Mouse (Mus musculus) macrophage (primary cell): ENCODE measurements around the gene Stxbp6. TPM values are rescaled to one million over a fixed set of nuclear protein-coding genes. Genes with fewer than 3 reads are reported as not detected.

Source experiments
- H3K27ac ChIP-seq: fragments of 350-480 bp; formaldehyde crosslinking; 2 replicates; pipeline ENCODE4 v1.9.0; 2021
- H3K36me3 ChIP-seq: fragments of 350-480 bp; formaldehyde crosslinking; 2 replicates; pipeline ENCODE4 v1.9.0; 2021; ENCODE audit errors: inconsistent target
- H3K4me3 ChIP-seq: fragments of 350-480 bp; formaldehyde crosslinking; 2 replicates; pipeline ENCODE4 v1.9.0; 2021; ENCODE audit errors: inconsistent target
- H3K79me2 ChIP-seq: fragments of 350-480 bp; formaldehyde crosslinking; 2 replicates; pipeline ENCODE4 v1.9.0; 2021; ENCODE audit errors: inconsistent target
- WGBS: methylation state at CpG from one replicate; pipeline ENCODE4 v1.1.7; 2026; ENCODE audit warnings: inconsistent platforms; ENCODE audit not compliant: missing documents; 5-methylcytosine and 5-hydroxymethylcytosine counted together
- polyA plus RNA-seq: library from polyadenylated mRNA; stranded (reverse); fragments of 250-400 nt; gene quantifications from 3 replicates; pipeline ENCODE4 v1.2.4, GENCODE M21; 2018; ENCODE audit warnings: inconsistent platforms

Gene Stxbp6
- polyA plus RNA-seq, 1 experiment from 2014 or later: 0.62 TPM

GRCm38 (mm10) chr12:44996274-44996673 is 78.2 kb downstream of the Stxbp6 start:
- H3K79me2 ChIP-seq: no peaks in the 10 kb centered on the region
- H3K4me3 ChIP-seq: no peak overlapping the region
- WGBS: 87% methylated on average over 2 of the region's 2 CpGs
- no peaks in the 10 kb centered on the region for H3K36me3 ChIP-seq
- H3K27ac ChIP-seq: no peak overlapping the region

DNA sequence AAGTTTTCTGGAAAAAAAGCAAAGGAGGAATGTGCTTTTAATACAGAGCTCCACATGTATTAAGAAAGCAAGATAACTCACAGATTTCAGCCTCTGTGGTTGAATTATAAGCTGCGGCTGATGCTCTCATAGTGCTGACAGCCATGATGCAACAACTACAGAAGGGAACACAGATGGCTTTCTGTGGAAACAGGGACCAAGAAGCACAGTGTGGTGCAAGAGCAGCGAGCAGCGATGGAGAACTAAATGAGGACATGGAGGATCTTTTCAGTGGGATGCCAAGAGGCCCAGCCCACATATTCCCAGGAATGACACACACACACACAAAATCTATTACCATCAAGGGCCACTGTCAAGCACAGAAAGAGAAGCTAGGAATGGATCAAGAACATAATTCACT is 81.1 kb downstream of the Stxbp6 start:
- no peaks in the 10 kb centered on the region for H3K36me3 ChIP-seq
- 45% methylated on average over 3 of the region's 3 CpGs for WGBS
- H3K4me3 ChIP-seq: no peak overlapping the region
- H3K79me2 ChIP-seq: no peaks in the 10 kb centered on the region
- H3K27ac ChIP-seq: no peak overlapping the region

DNA sequence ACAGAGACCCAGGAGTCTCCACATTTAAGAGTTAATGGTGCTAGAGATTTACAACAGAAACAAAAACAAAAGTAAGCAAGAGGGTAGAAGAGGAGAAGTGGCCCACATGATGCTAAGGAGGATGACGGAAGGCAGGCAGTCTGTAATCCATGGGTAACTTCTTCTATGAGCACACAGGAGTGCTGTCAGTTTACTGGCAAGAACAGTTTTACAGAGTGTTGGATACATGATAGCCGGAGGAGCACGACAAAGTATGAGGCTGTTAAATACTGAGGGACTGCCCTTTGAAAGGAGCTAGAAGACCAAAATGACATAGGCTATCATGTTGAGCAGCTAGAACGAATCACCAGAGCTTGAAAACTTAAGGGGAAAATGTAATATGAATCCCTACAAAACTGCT is 81.7 kb downstream of the Stxbp6 start:
- 96% methylated on average over 4 of the region's 4 CpGs for WGBS
- H3K36me3 ChIP-seq: no peaks in the 10 kb centered on the region
- H3K4me3 ChIP-seq: no peak overlapping the region

DNA sequence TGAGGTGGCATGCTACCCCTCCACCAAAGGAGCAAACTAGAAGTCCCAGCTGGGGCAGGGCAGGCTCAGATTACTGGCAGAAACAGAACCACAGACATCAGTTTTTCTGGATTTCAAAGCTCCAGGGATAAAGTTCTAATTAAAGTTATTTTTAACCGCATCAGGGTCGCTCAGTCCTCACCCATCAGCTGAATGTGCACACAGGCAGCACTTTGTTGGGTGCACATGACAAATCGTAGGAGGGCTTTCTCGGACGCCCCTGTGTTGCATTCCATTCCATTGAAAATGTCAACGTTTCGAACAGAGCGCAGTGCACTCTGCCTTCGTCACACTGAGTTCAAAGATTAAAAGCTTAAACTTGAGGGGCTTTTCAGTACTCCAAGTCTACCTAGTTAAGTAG is 84.1 kb downstream of the Stxbp6 start:
- Histone ChIP-seq H3K27ac (no peak overlapping the region), H3K36me3 (no peaks in the 10 kb centered on the region), H3K79me2 (no peaks in the 10 kb centered on the region), H3K4me3 (no peak overlapping the region)
- WGBS: 97% methylated on average over 9 of the region's 9 CpGs

More for the DNA sequence above, 81.7 kb downstream of the Stxbp6 start:
- H3K27ac ChIP-seq: no peak overlapping the region
- H3K79me2 ChIP-seq: no peaks in the 10 kb centered on the region

GRCm38 (mm10) chr12:44989011-44989410 is 85.5 kb downstream of the Stxbp6 start:
- WGBS: 89% methylated on average over 4 of the region's 4 CpGs
- H3K4me3 ChIP-seq: no peak overlapping the region
- H3K79me2 ChIP-seq: no peaks in the 10 kb centered on the region
- H3K27ac ChIP-seq: no peak overlapping the region
- H3K36me3 ChIP-seq: no peaks in the 10 kb centered on the region

DNA sequence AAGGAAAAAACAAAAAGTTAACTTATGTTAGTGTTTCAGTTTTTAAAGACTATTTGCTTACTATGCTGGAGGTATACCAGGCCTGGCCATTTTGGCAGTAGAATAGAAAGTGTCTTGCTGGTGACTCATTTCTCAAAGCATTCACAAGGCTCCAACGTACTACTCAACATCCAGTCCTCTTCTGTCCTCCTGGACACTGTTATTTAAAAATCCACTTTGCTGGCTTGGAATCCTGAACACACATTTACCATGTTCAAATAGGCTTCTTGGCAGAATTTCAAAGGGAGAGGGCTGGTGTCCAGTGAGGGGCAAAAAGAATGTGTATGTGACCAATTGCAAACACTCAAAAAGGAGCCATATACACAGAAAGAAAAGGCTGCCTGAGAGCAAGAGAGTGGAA is 86.7 kb downstream of the Stxbp6 start:
- 100% methylated on average over 1 of the region's 1 CpGs for WGBS
- no peak overlapping the region for H3K27ac ChIP-seq
- no peak overlapping the region for H3K4me3 ChIP-seq
- H3K36me3 ChIP-seq: no peaks in the 10 kb centered on the region
- H3K79me2 ChIP-seq: no peaks in the 10 kb centered on the region

- Histone ChIP-seq H3K36me3 (no peaks in the 10 kb centered on the region), H3K79me2 (no peaks in the 10 kb centered on the region), H3K27ac (no peak overlapping the region), H3K4me3 (no peak overlapping the region)
- 92% methylated on average over 5 of the region's 5 CpGs for WGBS
These were observed 95.1 kb downstream of the Stxbp6 start for GRCm38 (mm10) chr12:44979316-44979848.

DNA sequence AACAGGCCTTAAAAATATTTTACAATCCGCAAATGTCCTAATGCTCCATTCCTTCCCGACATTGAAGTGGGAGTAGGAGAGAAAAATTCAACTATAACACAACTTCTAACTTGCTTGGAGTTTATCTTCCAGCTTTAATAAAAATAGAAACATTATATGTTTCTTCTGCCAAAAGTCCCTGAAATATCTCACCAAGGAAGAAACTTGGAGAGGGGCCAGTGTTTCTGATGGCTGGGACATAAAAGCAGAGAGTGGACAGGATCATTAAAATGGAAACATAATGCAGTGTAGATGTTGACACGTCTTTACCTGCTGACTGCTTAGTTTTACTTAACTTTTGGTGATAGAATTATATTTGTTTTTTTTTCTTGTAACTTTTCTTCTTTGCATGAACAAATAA is 99.2 kb downstream of the Stxbp6 start:
- Histone ChIP-seq H3K36me3 (no peaks in the 10 kb centered on the region), H3K4me3 (no peak overlapping the region), H3K27ac (no peak overlapping the region), H3K79me2 (no peaks in the 10 kb centered on the region)
- WGBS: 96% methylated on average over 3 of the region's 3 CpGs

GRCm38 (mm10) chr12:44971477-44971876 is 103.0 kb downstream of the Stxbp6 start:
- no peaks in the 10 kb centered on the region for H3K79me2 ChIP-seq
- H3K4me3 ChIP-seq: no peak overlapping the region
- no peaks in the 10 kb centered on the region for H3K36me3 ChIP-seq
- WGBS: 50% methylated on average over 2 of the region's 2 CpGs
- H3K27ac ChIP-seq: no peak overlapping the region

GRCm38 (mm10) chr12:44967448-44967847 is 107.1 kb downstream of the Stxbp6 start:
- H3K36me3 ChIP-seq: no peaks in the 10 kb centered on the region
- H3K4me3 ChIP-seq: no peak overlapping the region
- H3K27ac ChIP-seq: no peak overlapping the region
- WGBS: 93% methylated on average over 1 of the region's 1 CpGs
- no peaks in the 10 kb centered on the region for H3K79me2 ChIP-seq

GRCm38 (mm10) chr12:44957474-44957873 is 117.0 kb downstream of the Stxbp6 start:
- H3K4me3 ChIP-seq: no peak overlapping the region
- H3K79me2 ChIP-seq: no peaks in the 10 kb centered on the region
- H3K27ac ChIP-seq: no peak overlapping the region
- no peaks in the 10 kb centered on the region for H3K36me3 ChIP-seq
- WGBS: 96% methylated on average over 3 of the region's 3 CpGs

- no peak overlapping the region for H3K4me3 ChIP-seq
- no peak overlapping the region for H3K27ac ChIP-seq
- H3K36me3 ChIP-seq: no peaks in the 10 kb centered on the region
- WGBS: 88% methylated on average over 1 of the region's 2 CpGs
- no peaks in the 10 kb centered on the region for H3K79me2 ChIP-seq
These were observed 121.4 kb downstream of the Stxbp6 start for GRCm38 (mm10) chr12:44953121-44953520.

- Histone ChIP-seq H3K36me3 (no peaks in the 10 kb centered on the region), H3K79me2 (no peaks in the 10 kb centered on the region), H3K27ac (no peak overlapping the region), H3K4me3 (no peak overlapping the region)
- 98% methylated on average over 3 of the region's 3 CpGs for WGBS
These were observed 122.4 kb downstream of the Stxbp6 start for GRCm38 (mm10) chr12:44952072-44952471.

- Histone ChIP-seq H3K4me3 (no peak overlapping the region), H3K36me3 (no peaks in the 10 kb centered on the region), H3K79me2 (no peaks in the 10 kb centered on the region), H3K27ac (no peak overlapping the region)
- 75% methylated on average over 2 of the region's 2 CpGs for WGBS
These were observed 124.0 kb downstream of the Stxbp6 start for GRCm38 (mm10) chr12:44950559-44950958.

DNA sequence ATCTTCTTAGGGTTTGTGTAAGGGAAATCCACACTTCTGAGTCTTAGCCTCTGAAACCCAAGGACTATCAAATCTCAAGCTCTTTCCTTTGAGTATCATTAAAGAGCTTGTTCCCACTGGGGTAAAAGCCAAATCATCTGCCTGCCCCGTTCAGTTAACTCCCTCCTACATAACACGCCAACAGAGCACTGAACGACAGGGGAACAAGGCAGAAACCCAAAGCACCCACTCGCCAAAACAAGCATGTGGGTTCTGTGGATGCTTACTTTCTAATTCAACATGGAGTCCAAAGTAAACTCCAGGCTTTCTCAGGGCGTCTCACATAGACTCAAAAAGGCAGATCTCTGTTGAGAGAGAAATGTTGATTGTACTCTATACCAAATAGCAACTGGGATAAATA is 126.7 kb downstream of the Stxbp6 start:
- no peak overlapping the region for H3K27ac ChIP-seq
- H3K79me2 ChIP-seq: no peaks in the 10 kb centered on the region
- H3K4me3 ChIP-seq: no peak overlapping the region
- WGBS: 92% methylated on average over 5 of the region's 5 CpGs
- H3K36me3 ChIP-seq: no peaks in the 10 kb centered on the region

GRCm38 (mm10) chr12:44940325-44940724 is 134.2 kb downstream of the Stxbp6 start:
- Histone ChIP-seq H3K79me2 (no peaks in the 10 kb centered on the region), H3K36me3 (no peaks in the 10 kb centered on the region), H3K4me3 (no peak overlapping the region), H3K27ac (no peak overlapping the region)
- WGBS: 49% methylated on average over 4 of the region's 4 CpGs
